Mouse (Mus musculus) heart, adult 18-20 months (tissue): ENCODE measurements around the gene Hpn. TPM values are rescaled to one million over a fixed set of nuclear protein-coding genes. Genes with fewer than 3 reads are reported as not detected.

Source experiments
- DNase-seq, 2 experiments: peaks; one replicate each; pipeline ENCODE4 v3.0.0; 2021 to 2022; ENCODE audit warnings: mixed read lengths in 1 of 2
- total RNA-seq, 2 experiments: library from RNA; stranded (reverse); gene quantifications; 2 replicates each; pipeline ENCODE4 v1.2.3; 2021

Gene Hpn
- total RNA-seq, 2 experiments from 2014 or later = 2.2 to 2.4 TPM

DNA sequence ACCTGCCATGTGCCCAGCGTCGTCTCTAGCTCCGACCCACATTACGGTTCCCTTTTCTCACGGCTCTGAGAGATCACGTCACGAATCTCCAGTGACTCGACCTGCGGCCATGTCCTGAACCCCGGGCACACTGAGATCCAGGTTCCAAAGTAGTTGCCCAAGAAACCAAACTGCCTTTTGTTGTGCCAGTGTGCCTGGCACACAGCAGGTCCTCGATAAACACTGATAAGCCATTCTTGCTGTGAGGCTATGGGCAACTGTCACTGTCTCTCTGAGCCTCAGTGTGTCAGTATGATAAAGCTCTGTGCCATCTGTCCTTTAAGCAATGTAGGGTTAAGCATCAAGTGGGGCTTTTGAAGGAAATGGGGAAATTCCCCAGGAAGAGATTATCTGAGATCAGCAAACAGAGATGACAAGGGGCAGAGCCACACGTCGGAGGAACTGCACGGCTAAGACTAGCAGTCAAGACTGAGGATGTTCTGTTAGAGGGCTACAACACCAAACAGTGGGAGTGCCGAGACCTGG, 4.2 kb downstream of the Hpn start:
- no peak for DNase-seq

DNA sequence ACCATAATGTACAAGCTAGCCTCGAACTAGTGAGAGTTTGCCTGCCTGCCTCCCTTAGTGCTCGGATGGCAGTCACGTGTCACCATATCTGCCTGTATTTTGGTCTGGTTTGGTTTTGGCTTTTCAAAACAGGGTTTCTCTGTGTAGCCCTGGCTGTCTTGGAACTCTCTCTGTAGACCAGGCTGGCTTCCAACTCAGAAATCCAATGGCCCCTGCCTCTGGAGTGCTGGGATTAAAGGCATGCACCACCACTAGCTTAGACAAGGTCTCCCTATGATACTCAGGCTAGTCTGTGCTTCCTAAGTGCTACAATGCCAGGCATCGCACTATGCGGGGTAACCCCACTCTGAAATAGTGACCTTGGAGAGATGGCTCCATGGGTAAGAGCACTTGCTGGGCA, 5.3 kb downstream of the Hpn start:
- DNase-seq = no peak

DNA sequence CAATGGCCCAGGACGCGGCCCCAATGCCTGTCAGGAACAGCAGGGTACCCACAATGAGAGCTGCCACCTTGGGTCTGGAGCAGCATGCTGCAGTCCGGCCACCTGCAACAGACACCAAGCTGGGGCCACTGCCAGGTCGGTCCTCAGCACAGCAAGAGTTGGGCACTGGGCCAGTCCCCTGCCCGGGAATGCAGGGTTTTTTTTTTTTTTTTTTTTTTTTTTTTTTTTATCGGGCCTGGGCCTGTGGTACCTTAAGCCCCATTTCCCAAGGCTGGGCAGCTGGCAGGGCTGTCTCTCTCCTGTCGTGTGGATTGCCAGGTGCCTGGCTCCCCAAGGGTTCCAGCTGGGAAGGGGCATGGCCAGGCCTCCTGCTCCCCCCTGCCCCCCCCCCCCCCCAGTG, 6.0 kb downstream of the Hpn start:
- no peak for DNase-seq

DNA sequence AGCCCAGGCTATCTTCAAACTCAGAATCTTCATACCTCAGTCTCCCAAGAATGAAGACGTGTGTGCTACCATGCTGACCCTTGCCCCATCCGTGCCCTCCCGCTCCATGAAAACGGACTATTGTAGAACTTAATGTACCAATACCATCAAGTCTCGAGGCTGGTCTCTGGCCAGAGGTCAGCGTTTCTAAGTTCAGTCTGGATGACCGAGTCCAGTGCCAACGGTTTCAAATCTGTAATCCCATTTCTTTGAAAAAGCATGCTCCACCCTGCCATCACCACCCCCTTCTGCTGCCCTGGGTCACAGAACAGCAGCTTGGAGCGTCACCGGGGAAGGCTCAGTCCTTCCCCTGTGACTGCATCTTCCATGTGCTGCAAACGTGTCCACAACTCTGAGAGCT, 7.3 kb downstream of the Hpn start:
- no peak for DNase-seq

DNA sequence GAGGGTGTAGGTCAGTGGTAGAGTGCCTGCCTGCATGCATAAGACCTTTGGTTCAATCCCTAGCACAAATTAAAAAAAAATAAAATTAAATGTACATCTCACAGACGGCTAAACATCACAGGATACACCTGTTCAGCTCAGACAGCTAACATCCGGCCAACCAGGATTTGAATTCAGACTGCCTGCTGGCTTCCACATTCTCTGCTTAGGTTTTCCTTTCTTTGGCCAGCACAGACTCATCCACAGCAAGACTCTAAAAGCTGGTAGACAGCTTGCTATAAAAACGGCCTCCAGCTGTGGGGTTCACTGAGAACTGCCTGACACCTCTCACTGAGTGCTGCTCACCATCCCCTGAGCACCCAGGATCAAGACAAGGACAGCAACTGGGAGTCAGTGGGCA, 8.9 kb downstream of the Hpn start:
- no peak for DNase-seq

DNA sequence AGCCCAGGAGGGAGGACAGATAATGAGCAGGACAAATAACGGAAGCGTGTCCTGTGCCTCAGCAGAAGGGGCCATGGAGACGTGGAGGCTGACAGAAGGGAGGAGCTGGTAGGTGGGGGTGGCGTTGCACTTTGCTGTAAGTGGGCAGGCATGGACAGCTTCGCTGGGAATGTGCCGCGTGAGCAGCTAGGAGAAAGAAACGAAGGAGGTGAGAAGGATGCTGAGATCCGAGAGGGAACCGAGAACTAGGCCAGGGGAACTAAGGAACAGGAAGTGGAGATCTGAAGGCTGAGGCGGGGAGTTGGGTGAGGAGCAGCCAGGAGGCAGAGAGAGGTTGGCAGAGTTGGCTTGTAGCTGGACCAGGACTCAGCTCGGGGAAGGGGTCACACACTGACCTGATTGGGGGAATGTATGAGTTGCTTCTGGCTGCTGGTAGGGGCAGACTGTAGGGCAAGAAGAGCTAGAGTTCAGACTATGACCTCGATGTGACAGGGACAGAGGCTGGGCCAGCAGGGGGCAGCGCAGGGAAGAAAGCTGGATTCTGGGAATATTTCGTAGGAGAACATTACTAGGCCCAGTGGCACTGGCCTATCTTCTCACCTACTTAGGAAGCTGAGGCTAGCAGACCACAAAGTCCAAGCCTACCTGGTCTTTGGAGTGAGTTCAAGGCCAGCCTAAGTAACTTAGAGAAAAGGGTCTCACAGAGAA, 9.9 kb downstream of the Hpn start:
- DNase-seq = peak; percentile 59 to 88

DNA sequence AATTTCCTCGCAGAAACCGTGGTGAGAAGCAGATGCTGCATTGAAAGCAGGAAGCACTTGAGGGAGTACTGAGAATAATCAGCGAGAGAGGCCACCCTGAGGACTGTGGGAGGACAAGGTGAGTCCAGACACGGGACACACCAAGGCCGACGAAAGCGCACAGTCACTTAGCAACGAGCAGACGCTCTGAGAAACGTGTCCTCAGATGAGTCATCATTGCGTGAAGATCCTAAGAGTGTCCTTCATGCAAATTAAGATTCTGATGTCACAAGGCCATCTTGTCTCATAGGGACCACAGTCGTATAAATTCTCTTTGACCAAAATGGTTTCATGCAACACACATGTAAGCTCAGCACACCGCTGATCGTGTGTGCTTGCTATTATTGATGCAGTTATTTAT, 14.3 kb downstream of the Hpn start:
- no peak for DNase-seq

DNA sequence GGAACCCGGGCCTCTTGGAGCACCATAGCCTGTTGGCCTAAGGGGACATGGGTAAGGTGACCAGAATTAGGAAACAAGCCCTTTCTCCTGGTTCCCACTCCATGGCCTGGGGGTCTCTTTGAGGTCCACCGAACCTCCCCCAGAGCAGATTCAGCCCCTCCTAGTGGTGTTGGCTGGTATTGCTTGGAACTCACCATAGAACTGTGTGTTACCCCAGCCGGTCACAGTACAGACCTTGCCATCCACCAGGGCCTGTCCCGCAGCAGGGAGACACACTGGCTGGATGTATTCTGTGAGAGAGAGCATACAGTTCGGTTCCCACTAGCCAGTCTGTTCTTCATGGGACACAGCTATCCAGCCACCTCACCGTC, 15.5 kb downstream of the Hpn start:
- no peak for DNase-seq

DNA sequence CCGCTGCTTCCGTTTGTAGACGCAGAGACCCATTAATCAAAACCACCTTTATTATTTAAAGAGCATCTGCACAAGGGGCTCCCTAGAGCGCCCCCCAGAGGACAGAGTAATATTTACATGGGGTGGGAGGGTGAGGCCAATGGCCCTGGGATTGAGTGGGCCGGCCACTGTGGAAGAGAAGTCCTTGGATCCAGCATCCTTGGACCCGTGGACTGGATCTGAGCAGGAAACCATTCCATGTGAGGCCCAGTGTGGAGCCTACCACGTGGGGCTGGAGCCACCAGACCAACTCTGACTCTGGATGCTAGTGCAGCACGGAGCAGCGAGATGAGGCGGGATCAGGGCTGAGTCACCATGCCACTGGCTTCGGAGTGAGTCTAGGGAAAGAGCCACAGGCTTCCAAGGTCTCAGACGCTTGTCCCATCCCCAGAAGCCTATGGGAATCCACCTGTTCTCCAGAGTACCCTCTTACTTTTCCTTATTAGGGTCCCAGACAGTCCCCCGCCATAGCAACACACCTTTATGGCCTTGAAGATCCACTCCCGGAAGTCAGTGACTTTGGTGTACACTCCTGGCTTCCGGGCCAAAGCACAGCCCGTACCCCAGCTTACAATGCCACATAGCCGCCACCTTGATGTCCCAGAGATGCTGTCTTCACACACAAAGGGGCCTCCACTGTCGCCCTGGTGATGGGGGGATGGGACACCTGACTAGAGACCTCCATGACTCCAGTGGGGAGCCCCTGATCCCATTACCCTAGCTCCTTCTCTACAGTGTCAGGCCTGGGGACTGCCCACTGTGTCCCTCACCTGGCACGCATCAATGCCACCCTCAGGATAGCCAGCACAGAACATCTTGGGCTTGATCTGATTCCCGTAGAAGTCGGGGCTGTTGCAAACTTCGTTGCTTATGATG, 16.1 kb downstream of the Hpn start:
- no peak for DNase-seq

DNA sequence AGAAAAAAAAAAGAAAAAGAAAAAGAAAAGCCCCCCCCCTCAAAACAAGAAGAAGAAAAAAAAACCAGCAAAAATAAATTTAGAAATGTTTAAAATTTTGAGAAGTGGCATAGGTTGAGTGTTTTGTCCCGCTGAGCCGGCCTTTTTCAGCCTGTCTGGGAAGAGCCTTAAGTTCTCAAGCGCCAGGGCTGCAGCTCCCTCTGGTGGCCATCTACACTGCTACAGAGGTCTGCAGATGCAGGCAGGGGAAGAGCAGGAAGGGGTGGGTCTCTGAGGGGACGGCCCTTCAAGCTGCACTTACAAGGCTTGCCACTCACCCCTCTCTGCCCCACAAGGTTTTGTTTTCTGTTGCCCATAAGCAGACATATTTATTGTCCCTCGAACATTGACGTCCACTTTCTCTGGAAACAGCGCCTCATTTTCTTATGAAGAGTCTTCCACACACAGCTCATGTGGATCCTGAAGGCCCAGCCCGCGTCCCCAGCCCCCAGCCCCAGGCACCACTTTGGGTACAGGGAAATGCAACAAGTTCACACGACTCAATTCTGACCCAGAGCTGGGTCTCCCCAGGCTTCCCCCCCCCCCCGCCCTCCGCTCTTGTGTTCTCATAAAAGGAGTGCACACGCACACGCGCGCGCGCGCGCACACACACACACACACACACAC, 17.4 kb downstream of the Hpn start:
- peak; percentile 94 to 96 for DNase-seq

DNA sequence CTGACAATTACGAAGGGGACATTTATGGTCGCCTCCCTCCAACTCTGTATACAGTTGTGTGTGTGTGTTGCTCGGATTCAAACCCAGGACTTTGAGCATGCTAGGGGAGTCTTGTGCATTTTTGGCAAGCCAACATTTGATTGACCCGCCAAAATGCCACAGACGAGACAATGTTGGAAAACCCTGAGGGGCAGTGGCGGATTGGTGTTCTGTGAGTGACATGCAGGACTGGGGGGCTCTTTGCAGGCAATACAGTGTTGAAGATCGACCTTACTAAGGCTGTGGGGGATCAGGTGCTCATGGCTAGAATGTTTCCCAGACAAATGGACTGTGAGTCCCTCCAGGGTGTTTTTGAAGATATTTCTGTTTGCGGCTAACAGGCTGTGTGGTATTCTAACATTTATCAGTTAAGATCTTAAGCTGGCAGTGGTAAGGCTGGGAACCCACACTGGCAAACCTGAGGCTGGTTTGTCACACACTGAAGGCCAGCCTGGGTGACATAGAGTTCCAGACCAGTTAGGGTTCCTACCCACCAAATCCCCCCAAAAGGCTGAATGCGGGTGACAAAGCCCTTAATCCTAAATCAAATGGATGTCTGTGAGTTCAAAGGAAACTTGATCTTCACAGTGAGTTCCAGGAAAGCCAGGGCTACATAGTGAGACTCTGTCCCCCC, 18.1 kb downstream of the Hpn start:
- DNase-seq = no peak

DNA sequence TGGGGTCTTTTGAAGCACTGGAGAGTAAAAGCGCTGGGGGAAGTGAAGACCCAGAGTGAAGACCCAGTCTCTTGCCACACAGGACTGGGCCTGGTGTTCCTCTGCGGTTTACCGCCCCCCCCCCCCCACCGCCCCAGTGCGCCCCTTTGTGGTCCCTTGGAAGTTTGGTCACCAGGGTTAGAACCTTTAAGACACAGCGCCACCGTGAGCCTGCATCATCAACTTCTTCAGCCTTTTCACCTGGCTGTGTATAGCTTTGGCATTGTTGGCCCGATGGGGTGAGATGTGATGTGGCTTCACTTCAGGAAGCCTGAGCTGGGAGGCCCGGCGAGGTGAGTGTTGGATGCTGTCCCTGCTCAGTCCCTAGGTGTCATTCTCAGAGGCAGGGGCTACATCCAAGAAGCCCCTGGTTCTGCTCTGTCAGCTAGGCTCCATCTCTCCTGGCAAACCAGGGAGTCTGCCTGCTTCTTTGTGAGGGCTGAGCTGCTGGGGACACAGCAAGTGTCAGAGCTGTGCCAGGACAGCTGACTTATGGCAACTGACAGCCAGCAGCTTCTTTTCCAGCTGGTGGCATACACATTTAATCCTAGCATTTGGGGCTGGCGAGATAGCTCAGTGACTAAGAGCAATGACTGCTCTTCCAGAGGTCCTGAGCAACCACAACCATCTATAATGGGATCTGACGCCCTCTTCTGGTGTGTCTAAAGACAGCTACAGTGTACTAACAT, 20.2 kb downstream of the Hpn start:
- no peak for DNase-seq

DNA sequence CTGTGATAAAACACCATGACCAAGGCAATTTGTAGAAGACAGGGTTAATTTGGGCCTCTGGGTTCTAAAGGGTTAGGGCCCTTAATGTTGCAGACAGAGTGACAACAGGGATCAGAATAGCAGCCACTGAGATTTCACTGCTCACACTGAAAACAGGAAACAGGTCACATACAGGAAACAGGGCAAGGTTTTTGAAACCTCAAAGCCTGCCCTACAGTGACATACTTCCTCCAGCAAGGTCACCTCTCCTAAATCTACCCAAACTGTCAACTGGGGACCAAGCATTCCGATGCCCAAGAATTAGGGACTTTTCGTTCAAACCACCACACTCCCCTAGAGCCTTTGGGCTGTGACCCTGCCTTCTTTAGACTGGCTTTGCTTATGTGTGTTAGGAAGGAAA, 25.4 kb downstream of the Hpn start:
- no peak for DNase-seq

DNA sequence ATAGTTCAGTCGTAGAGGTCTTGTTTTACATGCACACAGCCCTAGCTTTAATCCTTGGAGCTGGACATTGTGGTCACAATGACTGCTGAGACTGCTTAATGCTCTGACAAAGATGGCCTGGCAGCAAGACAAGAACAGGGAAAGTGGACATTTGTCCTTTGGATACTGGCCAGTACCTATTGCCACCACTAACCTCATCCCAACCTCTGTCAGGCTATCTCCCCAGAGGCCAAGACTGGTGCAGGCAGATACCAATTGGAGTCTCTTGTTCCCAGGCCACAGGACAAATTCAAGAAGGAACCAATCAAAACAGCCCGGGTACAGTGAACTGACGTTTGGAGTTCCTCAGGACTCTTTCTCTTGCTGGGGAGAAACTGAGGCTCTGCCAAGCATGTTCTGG, 26.9 kb downstream of the Hpn start:
- peak in 1 of 2 experiments; percentile 35 for DNase-seq

DNA sequence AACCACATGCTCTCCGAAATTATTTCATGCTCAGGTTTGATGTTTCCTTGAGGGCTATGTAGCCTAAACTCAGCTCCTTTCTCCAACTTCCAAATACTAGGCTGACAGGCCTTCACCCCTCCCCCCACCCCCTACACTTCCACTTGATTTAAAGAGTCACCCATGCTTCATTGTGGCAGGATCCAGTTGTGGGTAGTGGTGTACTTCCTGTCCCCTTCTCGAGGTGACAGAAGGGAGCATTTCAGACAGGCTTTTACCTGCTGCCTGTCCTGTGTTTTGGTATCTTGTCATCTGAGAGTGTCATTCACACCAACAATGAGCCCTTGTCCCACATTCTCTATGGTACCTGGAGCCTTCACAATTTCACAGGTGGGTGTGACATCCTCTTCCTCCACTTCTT, 27.8 kb downstream of the Hpn start:
- no peak for DNase-seq

DNA sequence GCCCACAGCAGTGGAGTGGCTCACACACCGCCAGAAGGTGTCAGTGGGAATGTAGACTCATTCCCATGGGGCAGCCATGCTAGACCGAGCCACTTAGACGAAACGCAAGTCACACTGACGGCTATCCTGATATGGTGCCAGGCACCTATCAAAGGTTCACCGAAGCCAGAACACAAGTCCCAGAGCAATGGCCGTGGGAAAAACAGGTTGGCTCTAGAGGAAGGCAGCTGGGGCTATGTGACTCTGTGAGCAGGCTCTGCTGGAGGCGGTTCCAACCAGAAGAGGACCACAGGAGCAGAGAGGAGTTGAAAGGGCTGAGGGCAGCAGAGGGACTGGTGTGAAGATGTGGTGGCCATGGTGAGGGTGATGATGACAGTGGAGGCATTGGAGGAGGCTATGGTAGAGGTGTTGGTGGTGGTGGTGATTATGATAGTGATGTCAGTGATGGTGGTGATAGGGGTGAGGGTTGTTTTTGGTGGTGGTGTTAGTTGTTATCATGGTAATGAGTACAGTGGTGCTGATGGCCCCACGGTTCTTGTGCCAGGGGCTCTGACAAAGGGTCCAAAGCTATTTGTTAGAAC, 28.8 kb downstream of the Hpn start:
- no peak for DNase-seq

DNA sequence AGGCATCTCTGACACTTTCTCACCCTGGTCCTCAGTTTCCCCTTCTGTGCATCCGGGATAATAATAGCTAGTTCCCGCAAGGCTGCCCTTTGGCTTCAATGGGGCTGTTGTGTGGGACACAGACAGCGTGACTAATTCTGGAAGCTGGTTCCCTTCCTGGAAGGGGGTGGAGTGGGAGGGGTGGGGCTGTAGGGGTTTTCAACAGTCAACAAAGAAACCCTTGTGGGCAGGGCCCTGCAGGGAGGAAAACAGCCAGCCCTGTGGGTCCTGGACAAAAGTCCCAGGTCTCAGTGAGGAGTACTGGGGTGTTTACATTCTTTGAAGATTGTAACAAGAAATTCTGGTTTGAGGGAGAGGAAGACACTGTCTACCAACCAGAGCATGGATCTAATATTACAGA, 29.9 kb downstream of the Hpn start:
- peak; percentile 84 for DNase-seq

DNA sequence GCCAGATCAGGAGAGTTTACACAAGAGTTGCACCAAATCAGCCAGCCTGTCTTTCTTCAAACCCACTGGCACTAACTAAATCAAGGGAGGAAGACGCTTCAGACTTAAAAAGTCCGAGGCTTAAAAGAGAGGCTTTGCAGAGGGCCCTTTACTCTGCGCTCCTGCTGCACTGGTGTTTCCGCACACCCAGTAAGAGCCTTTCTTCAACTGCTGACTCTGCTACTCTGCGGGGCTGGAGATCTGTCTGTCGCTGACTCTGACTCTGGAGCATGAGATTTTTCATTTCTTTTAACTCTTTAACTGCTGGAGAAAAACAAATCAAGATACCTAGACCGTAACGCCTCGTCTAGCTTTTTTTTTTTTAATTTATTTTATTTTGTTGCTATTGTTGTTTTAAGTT, 30.9 kb downstream of the Hpn start:
- no peak for DNase-seq

DNA sequence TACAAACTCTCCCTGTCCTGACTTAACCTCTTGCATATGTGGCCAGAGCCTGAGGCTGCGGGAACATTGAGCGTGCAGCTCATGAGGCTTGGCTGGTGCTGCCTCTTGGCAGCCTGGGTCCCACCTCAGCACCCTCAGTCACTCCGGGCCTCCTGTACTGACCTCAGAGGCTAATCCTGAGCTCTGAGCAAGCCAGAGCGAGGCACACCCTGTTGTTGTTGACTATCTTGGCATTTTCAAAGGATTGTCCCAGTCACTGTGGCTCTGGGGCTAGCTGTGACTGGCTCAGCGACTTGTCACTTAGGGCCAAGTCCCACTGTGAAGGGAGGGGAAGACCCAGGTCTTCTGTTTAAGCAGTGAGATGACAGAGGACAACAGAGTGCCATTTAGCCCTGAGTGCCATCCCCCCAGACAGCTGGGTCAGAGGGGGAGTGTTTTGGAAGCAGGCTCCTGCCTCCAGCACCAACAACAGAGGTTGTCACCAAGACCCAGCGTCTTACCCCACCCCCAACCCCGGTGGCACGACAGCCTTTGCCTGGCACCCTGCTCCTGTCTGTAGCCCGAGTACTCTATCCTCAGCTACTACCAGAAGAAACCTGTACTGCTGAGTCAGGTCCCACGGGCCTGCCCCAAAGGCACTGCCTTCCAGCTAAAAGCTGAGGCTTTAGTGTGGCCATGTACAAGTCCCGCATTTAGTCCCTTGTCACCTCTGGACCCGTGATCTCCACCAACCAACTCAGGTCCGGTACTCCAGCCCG, 32.1 kb downstream of the Hpn start:
- DNase-seq = peak; percentile 87 to 91

DNA sequence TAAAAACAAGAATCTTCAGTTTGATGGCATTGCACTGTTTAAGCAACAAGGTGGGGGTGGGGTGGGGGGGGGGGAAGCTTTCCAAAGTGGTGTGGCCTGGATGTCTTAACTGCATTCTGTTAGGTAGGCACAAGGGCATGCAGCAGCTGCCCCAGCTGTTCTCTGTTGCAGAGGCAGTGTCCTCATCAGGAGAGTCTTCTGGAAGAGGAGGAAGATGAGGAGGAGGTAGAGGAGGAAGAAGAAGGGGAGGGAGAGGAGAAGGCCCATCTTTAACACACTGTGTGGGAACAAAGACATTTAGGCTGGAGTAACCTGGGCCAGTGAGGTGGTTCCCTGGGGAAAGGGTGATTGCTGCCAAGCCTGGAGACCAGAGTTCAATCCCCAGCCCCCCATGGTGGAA, 33.0 kb downstream of the Hpn start:
- no peak for DNase-seq

DNA sequence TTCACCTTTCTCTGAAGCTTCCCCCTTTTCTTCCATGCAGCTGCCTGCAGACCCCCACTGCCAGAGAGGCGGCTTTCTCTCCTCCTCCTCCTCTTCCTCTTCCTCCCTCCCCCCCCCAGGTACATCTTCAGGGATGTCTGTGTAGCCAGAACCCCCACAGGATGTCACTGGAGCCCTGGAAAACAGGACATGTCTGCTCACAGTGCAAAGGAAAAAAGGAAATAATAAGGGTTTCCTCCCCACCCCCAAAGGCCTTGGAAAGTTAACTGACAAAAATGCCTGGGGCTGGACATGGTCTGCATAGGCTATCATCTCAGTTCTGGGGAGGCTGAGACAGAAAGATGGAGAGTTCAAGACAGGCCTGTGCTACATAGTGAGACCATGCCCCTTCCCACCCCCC, 34.0 kb downstream of the Hpn start:
- DNase-seq = no peak
